Mouse (Mus musculus) embryonic facial prominence, embryonic 15.5 days (tissue): Measurements from ENCODE around the gene Olfr50. TPM values are rescaled to one million over a fixed set of nuclear protein-coding genes. Genes with fewer than 3 reads are reported as not detected.

ENCODE experiments used
- ATAC-seq: fragments of 200-750 bp; cut with Nextera tagmentation; 2 replicates; pipeline ENCODE4 v1.8.0; 2017; ENCODE audit warnings: low read depth, moderate TSS enrichment; ENCODE audit not compliant: insufficient number of reproducible peaks, low FRiP score, low TSS enrichment
- H3K27ac ChIP-seq: fragments of 300-500 bp; sonication (generic); replicated peaks from 2 replicates; pipeline ENCODE4 v1.5.1; 2015; ENCODE audit warnings: mild to moderate bottlenecking, inconsistent platforms
- H3K27me3 ChIP-seq: fragments of 300-500 bp; sonication (generic); 2 replicates; pipeline ENCODE4 v1.6.1; 2015; ENCODE audit warnings: inconsistent platforms
- H3K36me3 ChIP-seq: fragments of 300-500 bp; sonication (generic); 2 replicates; pipeline ENCODE4 v1.6.1; 2015; ENCODE audit warnings: mild to moderate bottlenecking, inconsistent platforms
- H3K4me1 ChIP-seq: fragments of 300-500 bp; sonication (generic); 2 replicates; pipeline ENCODE4 v1.6.1; 2015; ENCODE audit warnings: inconsistent platforms
- H3K4me2 ChIP-seq: fragments of 300-500 bp; sonication (generic); replicated peaks from 2 replicates; pipeline ENCODE4 v1.6.1; 2015; ENCODE audit warnings: mild to moderate bottlenecking, inconsistent platforms
- H3K4me3 ChIP-seq: fragments of 300-500 bp; sonication (generic); replicated peaks from 2 replicates; pipeline ENCODE4 v1.5.1; 2015; ENCODE audit warnings: mild to moderate bottlenecking, inconsistent platforms
- H3K9ac ChIP-seq: fragments of 300-500 bp; sonication (generic); 2 replicates; pipeline ENCODE4 v1.6.1; 2015; ENCODE audit warnings: inconsistent platforms
- H3K9me3 ChIP-seq: fragments of 300-500 bp; sonication (generic); replicated peaks from 2 replicates; pipeline ENCODE4 v1.6.1; 2016; ENCODE audit warnings: inconsistent platforms
- WGBS: fragments of 180-500 bp; shearing (Covaris S2); methylation state at CpG from one replicate; pipeline ENCODE4 v1.1.7; 2015; 5-methylcytosine and 5-hydroxymethylcytosine counted together
- polyA plus RNA-seq: library from polyadenylated mRNA; unstranded; fragments of >200 nt; fragmentation: Nextera tagmentation; extraction: Ambion mirVana; gene quantifications from 2 replicates; pipeline ENCODE4 v1.2.1, GENCODE M21; 2015

Olfr50 gene
- polyA plus RNA-seq = 0.31 and 0.42 TPM in 2 replicates

DNA sequence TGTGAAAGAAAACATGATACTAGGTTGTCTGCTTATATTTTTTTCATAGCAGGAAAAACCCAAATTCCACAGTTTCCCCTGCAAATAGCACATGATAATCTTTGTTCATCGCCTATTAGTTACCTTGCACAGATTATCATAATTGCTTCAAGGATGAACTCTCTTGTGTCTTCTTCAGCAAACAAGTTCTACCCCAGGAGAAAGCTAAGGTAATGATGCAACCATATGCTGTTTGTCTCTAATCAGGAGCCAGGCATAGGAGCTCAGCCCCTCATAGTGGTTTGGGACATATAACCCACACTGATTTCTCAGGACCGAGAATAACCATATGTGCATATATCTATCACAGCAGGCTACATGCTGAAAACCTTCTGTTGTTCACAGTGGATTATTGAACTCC lies at the start of gene Olfr50:
TSS of gene Olfr50 (plus strand) at position 301 of the 400 bp plus-strand sequence.
- H3K36me3 ChIP-seq = no peaks in the 10 kb centered on the region
- peaks cover 9% of the 10 kb centered on the region; the same call in 1 of the 2 replicates for H3K9me3 ChIP-seq
- H3K4me1 ChIP-seq = no peaks in the 10 kb centered on the region
- H3K27me3 ChIP-seq = no peaks in the 10 kb centered on the region
- no peak for ATAC-seq
- H3K4me3 ChIP-seq = no peak within 1 kb of the TSS
- H3K9ac ChIP-seq = no peak within 1 kb of the TSS
- no peak within 1 kb of the TSS for H3K4me2 ChIP-seq
- 82% methylated on average over 2 of the region's 2 CpGs for WGBS
- no peak within 1 kb of the TSS for H3K27ac ChIP-seq

- H3K4me2 ChIP-seq = no peak within 1 kb of the TSS
These were observed 6.4 kb upstream of the Olfr50 start, which contains the start of gene Olfr348 for GRCm38 (mm10) chr2:36783976-36784375. Gene Olfr348 (plus strand): TSS chr2:36784276.

GRCm38 (mm10) chr2:36816932-36817331 lies 26.6 kb downstream of the Olfr50 start, which contains the start of gene Olfr3:
Gene Olfr3 (minus strand): TSS chr2:36817032.
- no peak within 1 kb of the TSS for H3K4me3 ChIP-seq
- 0 out of 2 replicates have a peak, but pooled peaks cover 4% of the 10 kb centered on the region for H3K9me3 ChIP-seq
- no peaks in the 10 kb centered on the region for H3K4me1 ChIP-seq
- no peaks in the 10 kb centered on the region for H3K27me3 ChIP-seq
- WGBS = 69% methylated on average over 1 of the region's 1 CpGs
- H3K4me2 ChIP-seq = no peak within 1 kb of the TSS
- no peaks in the 10 kb centered on the region for H3K36me3 ChIP-seq
- no peak within 1 kb of the TSS for H3K9ac ChIP-seq
- no peak within 1 kb of the TSS for H3K27ac ChIP-seq
- ATAC-seq = no peak

More at GRCm38 (mm10) chr2:36783976-36784375, 6.4 kb upstream of the Olfr50 start, which contains the start of gene Olfr348:
- no peak within 1 kb of the TSS for H3K27ac ChIP-seq
- no peaks in the 10 kb centered on the region for H3K27me3 ChIP-seq
- no peaks in the 10 kb centered on the region for H3K4me1 ChIP-seq
- H3K36me3 ChIP-seq = no peaks in the 10 kb centered on the region
- WGBS = 70% methylated on average over 2 of the region's 2 CpGs
- ATAC-seq = no peak
- no peak within 1 kb of the TSS for H3K4me3 ChIP-seq
- no peak within 1 kb of the TSS for H3K9ac ChIP-seq
- peaks cover 6% of the 10 kb centered on the region; the same call in 1 of the 2 replicates for H3K9me3 ChIP-seq

- no peaks in the 10 kb centered on the region for H3K36me3 ChIP-seq
- no peak within 1 kb of the TSS for H3K4me3 ChIP-seq
- 0 out of 2 replicates have a peak, but pooled peaks cover 5% of the 10 kb centered on the region for H3K9me3 ChIP-seq
- no peak within 1 kb of the TSS for H3K9ac ChIP-seq
- H3K4me2 ChIP-seq = no peak within 1 kb of the TSS
- H3K4me1 ChIP-seq = no peaks in the 10 kb centered on the region
- no peaks in the 10 kb centered on the region for H3K27me3 ChIP-seq
- H3K27ac ChIP-seq = no peak within 1 kb of the TSS
- ATAC-seq = no peak
- 82% methylated on average over 1 of the region's 1 CpGs for WGBS
These were observed 55.7 kb downstream of the Olfr50 start, which contains the start of gene Olfr350 for GRCm38 (mm10) chr2:36846010-36846409. Gene Olfr350 (plus strand): TSS chr2:36846310.

Other genes with a start within 250 kb of the Olfr50 start
- 0.04 and 0.07 TPM in 2 replicates for gene Olfr344, start 223.9 kb upstream of the Olfr50 start, polyA plus RNA-seq
- gene Olfr345, start 150.5 kb upstream of the Olfr50 start, polyA plus RNA-seq = not detected in 2 replicates
- not detected in 2 replicates for gene Olfr346, start 104.8 kb upstream of the Olfr50 start, polyA plus RNA-seq
- not detected in 2 replicates for gene Olfr347, start 58.6 kb upstream of the Olfr50 start, polyA plus RNA-seq
- 0.17 TPM in 1 of 2 replicates, not detected in the other for gene Olfr348, start 6.3 kb upstream of the Olfr50 start, polyA plus RNA-seq
- 0.16 and 0.20 TPM in 2 replicates for gene Olfr3, start 26.5 kb downstream of the Olfr50 start, polyA plus RNA-seq
- 0.08 TPM in 1 of 2 replicates, not detected in the other for gene Olfr350, start 55.8 kb downstream of the Olfr50 start, polyA plus RNA-seq
- gene Olfr351, start 72.1 kb downstream of the Olfr50 start, polyA plus RNA-seq = not detected in 2 replicates
- not detected in 2 replicates for gene Olfr352, start 77.9 kb downstream of the Olfr50 start, polyA plus RNA-seq
- not detected in 2 replicates for gene Olfr353, start 102.4 kb downstream of the Olfr50 start, polyA plus RNA-seq
- not detected in 2 replicates for gene Olfr354, start 115.1 kb downstream of the Olfr50 start, polyA plus RNA-seq
- not detected in 2 replicates for gene Olfr355, start 138.4 kb downstream of the Olfr50 start, polyA plus RNA-seq
- gene Olfr356, start 146.6 kb downstream of the Olfr50 start, polyA plus RNA-seq = not detected in 2 replicates
- gene Olfr357, start 203.3 kb downstream of the Olfr50 start, polyA plus RNA-seq = not detected in 2 replicates
- gene Olfr358, start 218.8 kb downstream of the Olfr50 start, polyA plus RNA-seq = 0.03 and 0.05 TPM in 2 replicates